Mouse (Mus musculus): Measurements from ENCODE around the gene Tbc1d8.

The Tbc1d8 gene

GRCm38 (mm10) chr1:39478057-39478895, at the start of gene Tbc1d8:
Tbc1d8 (minus strand) TSS chr1:39478755.
- peak; percentile 80 for DNase-seq (ENCODE audit: low read depth, low spot score)

- no peak for DNase-seq (ENCODE audit: low read depth, low spot score)
Measured at GRCm38 (mm10) chr1:39528319-39528718, 49.8 kb upstream of the Tbc1d8 start.

GRCm38 (mm10) chr1:39527432-39527831, 48.9 kb upstream of the Tbc1d8 start:
- DNase-seq (ENCODE audit: low read depth, low spot score), result peak; percentile 82

- DNase-seq (ENCODE audit: low read depth, low spot score), result no peak
Measured at GRCm38 (mm10) chr1:39526371-39527167, 48.0 kb upstream of the Tbc1d8 start.

GRCm38 (mm10) chr1:39525763-39526162, 47.2 kb upstream of the Tbc1d8 start:
- DNase-seq (ENCODE audit: low read depth, low spot score), result no peak

GRCm38 (mm10) chr1:39522519-39522918, 44.0 kb upstream of the Tbc1d8 start:
- peak; percentile 39 for DNase-seq (ENCODE audit: low read depth, low spot score)

- DNase-seq (ENCODE audit: low read depth, low spot score), result no peak
Measured at GRCm38 (mm10) chr1:39521326-39521725, 42.8 kb upstream of the Tbc1d8 start.

- no peak for DNase-seq (ENCODE audit: low read depth, low spot score)
Measured at GRCm38 (mm10) chr1:39515303-39515991, 36.9 kb upstream of the Tbc1d8 start.

GRCm38 (mm10) chr1:39512183-39512582, 33.6 kb upstream of the Tbc1d8 start:
- no peak for DNase-seq (ENCODE audit: low read depth, low spot score)

GRCm38 (mm10) chr1:39511775-39512174, 33.2 kb upstream of the Tbc1d8 start:
- peak; percentile 40 for DNase-seq (ENCODE audit: low read depth, low spot score)

- DNase-seq (ENCODE audit: low read depth, low spot score), result no peak
Measured at GRCm38 (mm10) chr1:39505600-39505999, 27.0 kb upstream of the Tbc1d8 start.

GRCm38 (mm10) chr1:39504261-39504660, 25.7 kb upstream of the Tbc1d8 start:
- peak; percentile 51 for DNase-seq (ENCODE audit: low read depth, low spot score)

GRCm38 (mm10) chr1:39502817-39503633, 24.5 kb upstream of the Tbc1d8 start:
- DNase-seq (ENCODE audit: low read depth, low spot score), result no peak

- no peak for DNase-seq (ENCODE audit: low read depth, low spot score)
Measured at GRCm38 (mm10) chr1:39499485-39499941, 21.0 kb upstream of the Tbc1d8 start.

- DNase-seq (ENCODE audit: low read depth, low spot score), result peak; percentile 22
Measured at GRCm38 (mm10) chr1:39497748-39498147, 19.2 kb upstream of the Tbc1d8 start.

GRCm38 (mm10) chr1:39496995-39497394, 18.4 kb upstream of the Tbc1d8 start:
- DNase-seq (ENCODE audit: low read depth, low spot score), result no peak

- no peak for DNase-seq (ENCODE audit: low read depth, low spot score)
Measured at GRCm38 (mm10) chr1:39493664-39494063, 15.1 kb upstream of the Tbc1d8 start.

GRCm38 (mm10) chr1:39493165-39493564, 14.6 kb upstream of the Tbc1d8 start:
- no peak for DNase-seq (ENCODE audit: low read depth, low spot score)

- DNase-seq (ENCODE audit: low read depth, low spot score), result no peak
Measured at GRCm38 (mm10) chr1:39487370-39487769, 8.8 kb upstream of the Tbc1d8 start.

GRCm38 (mm10) chr1:39482115-39482815, 3.7 kb upstream of the Tbc1d8 start:
- DNase-seq (ENCODE audit: low read depth, low spot score), result no peak
